Mouse (Mus musculus) neural tube, embryonic 14.5 days (tissue): Measurements from ENCODE around the gene Slc19a2. TPM values are rescaled to one million over a fixed set of nuclear protein-coding genes. Genes with fewer than 3 reads are reported as not detected.

ENCODE experiments used
- ATAC-seq: fragments of 200-750 bp; cut with Nextera tagmentation; 2 replicates; pipeline ENCODE4 v1.8.0; 2017; ENCODE audit warnings: low read depth, mild to moderate bottlenecking, moderate TSS enrichment, moderate library complexity
- H3K27ac ChIP-seq: fragments of 300-500 bp; sonication (generic); 2 replicates; pipeline ENCODE4 v1.5.1; 2014; ENCODE audit warnings: low read depth, mild to moderate bottlenecking, control low read depth, low read length, moderate library complexity, mixed read lengths
- H3K27me3 ChIP-seq: fragments of 300-500 bp; sonication (generic); 2 replicates; pipeline ENCODE4 v1.6.1; 2014; ENCODE audit warnings: low read length; ENCODE audit not compliant: control insufficient read depth, insufficient read depth
- H3K36me3 ChIP-seq: fragments of 300-500 bp; sonication (generic); 2 replicates; pipeline ENCODE4 v1.6.1; 2014; ENCODE audit warnings: low read length, mixed read lengths; ENCODE audit not compliant: control insufficient read depth, insufficient read depth
- H3K4me1 ChIP-seq: fragments of 300-500 bp; sonication (generic); 2 replicates; pipeline ENCODE4 v1.6.1; 2014; ENCODE audit warnings: low read length; ENCODE audit not compliant: control insufficient read depth, insufficient read depth
- H3K4me2 ChIP-seq: fragments of 300-500 bp; sonication (generic); 2 replicates; pipeline ENCODE4 v1.6.1; 2014; ENCODE audit warnings: mild to moderate bottlenecking, low read depth, low read length, control low read depth
- H3K4me3 ChIP-seq: fragments of 300-500 bp; sonication (generic); 2 replicates; pipeline ENCODE4 v1.5.1; 2014; ENCODE audit warnings: low read depth, low read length, control low read depth, mixed read lengths
- H3K9ac ChIP-seq: fragments of 300-500 bp; sonication (generic); replicated peaks from 2 replicates; pipeline ENCODE4 v1.6.1; 2014; ENCODE audit warnings: low read depth, mild to moderate bottlenecking, control low read depth, low read length, mixed read lengths
- H3K9me3 ChIP-seq: fragments of 300-500 bp; sonication (generic); 2 replicates; pipeline ENCODE4 v1.6.1; 2016; ENCODE audit warnings: low read length; ENCODE audit not compliant: control insufficient read depth
- WGBS: fragments of 180-500 bp; shearing (Covaris S2); extraction: QIAGEN DNeasy Blood & Tissue Kit; methylation state at CpG from one replicate; pipeline ENCODE4 v1.1.7; 2014; 5-methylcytosine and 5-hydroxymethylcytosine counted together
- polyA plus RNA-seq: library from polyadenylated mRNA; unstranded; fragments of >200 nt; fragmentation: Nextera tagmentation; extraction: Ambion mirVana; gene quantifications from 2 replicates; pipeline ENCODE4 v1.2.1, GENCODE M21; 2014

The Slc19a2 gene
- polyA plus RNA-seq, 1 experiment from 2014 or later, result 7.3 TPM

- Histone ChIP-seq H3K4me2 (no peak overlapping the region), H3K36me3 (peaks cover 61% of the 10 kb centered on the region), H3K4me3 (no peak overlapping the region), H3K9me3 (no peaks in the 10 kb centered on the region), H3K4me1 (no peaks in the 10 kb centered on the region), H3K27me3 (no peaks in the 10 kb centered on the region), H3K9ac (no peak overlapping the region), H3K27ac (no peak overlapping the region)
- ATAC-seq, result no peak
- 94% methylated on average over 4 of the region's 5 CpGs for WGBS
Observed at GRCm38 (mm10) chr1:164296473-164296872, 47.6 kb downstream of the Slc19a2 start.

GRCm38 (mm10) chr1:164301949-164302348, 53.1 kb downstream of the Slc19a2 start:
- no peaks in the 10 kb centered on the region for H3K27me3 ChIP-seq
- H3K4me1 ChIP-seq, result peaks cover 4% of the 10 kb centered on the region; the same call in 1 of the 2 replicates
- H3K4me3 ChIP-seq, result no peak overlapping the region
- H3K9ac ChIP-seq, result no peak overlapping the region
- ATAC-seq, result no peak
- WGBS, result 89% methylated on average over 4 of the region's 4 CpGs
- no peaks in the 10 kb centered on the region for H3K9me3 ChIP-seq
- peaks cover 41% of the 10 kb centered on the region for H3K36me3 ChIP-seq
- H3K4me2 ChIP-seq, result no peak overlapping the region
- H3K27ac ChIP-seq, result no peak overlapping the region

GRCm38 (mm10) chr1:164303821-164304220, 55.0 kb downstream of the Slc19a2 start, which contains the start of gene Nme7:
Gene Nme7, plus strand, starts transcription at chr1:164304121.
- no peak for ATAC-seq
- Histone ChIP-seq H3K27ac (no peak within 1 kb of the TSS), H3K9ac (no peak within 1 kb of the TSS), H3K4me1 (peaks cover 12% of the 10 kb centered on the region), H3K36me3 (peaks cover 28% of the 10 kb centered on the region), H3K27me3 (no peaks in the 10 kb centered on the region), H3K4me3 (no peak within 1 kb of the TSS), H3K9me3 (no peaks in the 10 kb centered on the region), H3K4me2 (no peak within 1 kb of the TSS)
- whole genome bisulfite sequencing, result 92% methylated on average over 5 of the region's 5 CpGs

- Histone ChIP-seq H3K4me3 (peak within 1 kb of the TSS; percentile 67), H3K36me3 (peaks cover 3% of the 10 kb centered on the region), H3K4me2 (peak within 1 kb of the TSS; percentile 85), H3K27me3 (no peaks in the 10 kb centered on the region), H3K9me3 (no peaks in the 10 kb centered on the region), H3K9ac (peak within 1 kb of the TSS; percentile 58), H3K4me1 (peaks cover 12% of the 10 kb centered on the region), H3K27ac (peak within 1 kb of the TSS; percentile 40)
- peak; percentile 99 for ATAC-seq
- under 1% methylated on average over 35 of the region's 35 CpGs for WGBS
Observed at GRCm38 (mm10) chr1:164307124-164307751, 58.4 kb downstream of the Slc19a2 start, which contains the start of gene Blzf1. Gene Blzf1, minus strand, starts transcription at chr1:164307489.

- peak; percentile 25 for ATAC-seq
- Histone ChIP-seq H3K27me3 (no peaks in the 10 kb centered on the region), H3K9ac (peak overlapping the region; percentile 58; the same call in 1 of the 2 replicates), H3K4me3 (peak overlapping the region; percentile 67), H3K27ac (0 out of 2 replicates have a peak overlapping the region, but pooled peaks have one; percentile 8), H3K9me3 (no peaks in the 10 kb centered on the region), H3K4me1 (peaks cover 12% of the 10 kb centered on the region), H3K4me2 (peak overlapping the region; percentile 85), H3K36me3 (peaks cover 5% of the 10 kb centered on the region; the same call in 1 of the 2 replicates)
- WGBS, result 12% methylated on average over 10 of the region's 10 CpGs
Observed at GRCm38 (mm10) chr1:164307922-164308321, 59.1 kb downstream of the Slc19a2 start.

- Histone ChIP-seq H3K36me3 (peaks cover 5% of the 10 kb centered on the region; the same call in 1 of the 2 replicates), H3K27ac (no peak overlapping the region), H3K4me2 (no peak overlapping the region), H3K4me3 (no peak overlapping the region), H3K9me3 (no peaks in the 10 kb centered on the region), H3K4me1 (no peaks in the 10 kb centered on the region), H3K27me3 (no peaks in the 10 kb centered on the region), H3K9ac (no peak overlapping the region)
- ATAC-seq, result no peak
- WGBS, result 97% methylated on average over 5 of the region's 5 CpGs
Observed at GRCm38 (mm10) chr1:164314085-164314484, 65.2 kb downstream of the Slc19a2 start.

Other genes with a start within 250 kb of the Slc19a2 start
- not detected in 2 replicates for gene Sele, start 200.8 kb upstream of the Slc19a2 start, polyA plus RNA-seq
- gene Sell, start 187.1 kb upstream of the Slc19a2 start, polyA plus RNA-seq, result 0.14 and 0.16 TPM in 2 replicates
- not detected in 2 replicates for gene Selp, start 133.8 kb upstream of the Slc19a2 start, polyA plus RNA-seq
- gene F5, start 97.2 kb upstream of the Slc19a2 start, polyA plus RNA-seq, result 0.15 and 0.32 TPM in 2 replicates
- 23.9 and 24.7 TPM in 2 replicates for gene Ccdc181, start 26.5 kb downstream of the Slc19a2 start, polyA plus RNA-seq
- gene Nme7, start 55.1 kb downstream of the Slc19a2 start, polyA plus RNA-seq, result 25.6 and 25.8 TPM in 2 replicates
- gene Blzf1, start 58.4 kb downstream of the Slc19a2 start, polyA plus RNA-seq, result 32.1 and 32.6 TPM in 2 replicates
- gene Atp1b1, start 209.3 kb downstream of the Slc19a2 start, polyA plus RNA-seq, result 266 and 271 TPM in 2 replicates